Mouse (Mus musculus) midbrain, postnatal 0 days (tissue): ENCODE results near the gene Camk2n1. TPM values are rescaled to one million over a fixed set of nuclear protein-coding genes. Genes with fewer than 3 reads are reported as not detected.

Experiments
- ATAC-seq: fragments of 200-750 bp; cut with Nextera tagmentation; 2 replicates; pipeline ENCODE4 v1.8.0; 2017; ENCODE audit warnings: moderate number of reproducible peaks, mild to moderate bottlenecking, moderate TSS enrichment, moderate library complexity; ENCODE audit not compliant: low FRiP score
- DNase-seq: peaks from one replicate; pipeline ENCODE4 v3.0.0-alpha.2; 2015; ENCODE audit warnings: low spot score
- H3K27ac ChIP-seq: fragments of 300-500 bp; sonication (generic); 2 replicates; pipeline ENCODE4 v1.5.1; 2014; ENCODE audit warnings: low read depth, mild to moderate bottlenecking, low read length, mixed read lengths
- H3K27me3 ChIP-seq: fragments of 300-500 bp; sonication (generic); 2 replicates; pipeline ENCODE4 v1.6.1; 2014; ENCODE audit warnings: low read length, control low read depth, mixed read lengths; ENCODE audit not compliant: insufficient read depth
- H3K36me3 ChIP-seq: fragments of 300-500 bp; sonication (generic); 2 replicates; pipeline ENCODE4 v1.6.1; 2014; ENCODE audit warnings: low read length, control low read depth, mixed read lengths; ENCODE audit not compliant: insufficient read depth
- H3K4me1 ChIP-seq: fragments of 300-500 bp; sonication (generic); 2 replicates; pipeline ENCODE4 v1.6.1; 2014; ENCODE audit warnings: mild to moderate bottlenecking, control low read depth, antibody characterized with exemption, low read length, mixed read lengths; ENCODE audit not compliant: insufficient read depth
- H3K4me2 ChIP-seq: fragments of 300-500 bp; sonication (generic); 2 replicates; pipeline ENCODE4 v1.6.1; 2014; ENCODE audit warnings: low read depth, mild to moderate bottlenecking, low read length, mixed read lengths; ENCODE audit not compliant: poor library complexity, severe bottlenecking
- H3K4me3 ChIP-seq: fragments of 300-500 bp; sonication (generic); 2 replicates; pipeline ENCODE4 v1.5.1; 2014; ENCODE audit warnings: low read depth, mild to moderate bottlenecking, low read length, moderate library complexity
- H3K9ac ChIP-seq: fragments of 300-500 bp; sonication (generic); replicated peaks from 2 replicates; pipeline ENCODE4 v1.6.1; 2014; ENCODE audit warnings: mild to moderate bottlenecking, low read length, moderate library complexity, mixed read lengths; ENCODE audit not compliant: poor library complexity, severe bottlenecking
- H3K9me3 ChIP-seq: fragments of 300-500 bp; sonication (generic); 2 replicates; pipeline ENCODE4 v1.6.1; 2016; ENCODE audit warnings: low read length, control low read depth
- CTCF ChIP-seq: IDR thresholded peaks from 2 replicates; pipeline ENCODE4 v1.5.1; 2016; ENCODE audit warnings: antibody characterized with exemption, mild to moderate bottlenecking
- WGBS: fragments of 180-500 bp; shearing (Covaris S2); extraction: QIAGEN DNeasy Blood & Tissue Kit; methylation state at CpG from one replicate; pipeline ENCODE4 v1.1.7; 2014; 5-methylcytosine and 5-hydroxymethylcytosine counted together
- polyA plus RNA-seq: library from polyadenylated mRNA; unstranded; fragments of >200 nt; fragmentation: Nextera tagmentation; extraction: Ambion mirVana; gene quantifications from 2 replicates; pipeline ENCODE4 v1.2.1, GENCODE M21; 2015
- total RNA-seq: library from RNA; depleted of rRNA; stranded (reverse); fragments of >200 nt; gene quantifications from 2 replicates; pipeline ENCODE4 v1.2.3, GENCODE M21; 2014

Camk2n1 gene
- total and polyA plus RNA-seq, 2 experiments from 2014 or later = 29.2 to 50.9 TPM

DNA sequence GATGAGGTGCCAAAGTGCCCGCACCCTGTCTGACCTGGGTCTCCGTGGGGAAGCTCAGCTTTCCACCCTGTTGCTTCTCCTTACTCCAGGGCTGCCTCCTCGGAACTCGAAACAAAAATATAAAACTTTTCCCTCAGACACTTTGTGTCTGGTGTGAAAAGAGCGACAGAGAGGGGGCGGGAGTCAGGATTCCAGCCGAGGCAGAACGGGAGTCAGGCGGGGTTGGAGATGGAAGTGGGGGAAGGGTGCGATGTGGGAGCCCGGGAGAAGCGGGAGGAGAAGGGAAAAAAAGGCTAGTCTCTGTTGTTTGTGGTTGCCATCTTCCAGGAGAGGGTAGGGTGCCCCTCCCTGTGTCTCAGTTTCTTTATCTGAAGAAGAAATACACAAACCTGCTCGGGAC, 41.7 kb downstream of the Camk2n1 start:
- 9% methylated on average over 13 of the region's 13 CpGs for WGBS
- no peak for TF ChIP-seq CTCF
- Histone ChIP-seq H3K36me3 (no peaks in the 10 kb centered on the region), H3K4me3 (no peak overlapping the region), H3K4me2 (peak overlapping the region; percentile 24; the same call in 1 of the 2 replicates), H3K9me3 (no peaks in the 10 kb centered on the region; the same call in 1 of the 2 replicates), H3K27me3 (no peaks in the 10 kb centered on the region), H3K27ac (no peak overlapping the region), H3K9ac (no peak overlapping the region), H3K4me1 (peaks cover 29% of the 10 kb centered on the region)
- DNase-seq (no peak), ATAC-seq (no peak)

GRCm38 (mm10) chr4:138496746-138497520, 42.8 kb downstream of the Camk2n1 start:
- no peak overlapping the region for H3K4me3 ChIP-seq
- H3K27ac ChIP-seq = no peak overlapping the region
- H3K36me3 ChIP-seq = no peaks in the 10 kb centered on the region
- TF ChIP-seq CTCF = no peak
- no peak for DNase-seq
- H3K9ac ChIP-seq = no peak overlapping the region
- H3K9me3 ChIP-seq = no peaks in the 10 kb centered on the region; the same call in 1 of the 2 replicates
- no peak overlapping the region for H3K4me2 ChIP-seq
- H3K27me3 ChIP-seq = no peaks in the 10 kb centered on the region
- WGBS = 67% methylated on average over 20 of the region's 24 CpGs
- peaks cover 29% of the 10 kb centered on the region for H3K4me1 ChIP-seq
- ATAC-seq = no peak

DNA sequence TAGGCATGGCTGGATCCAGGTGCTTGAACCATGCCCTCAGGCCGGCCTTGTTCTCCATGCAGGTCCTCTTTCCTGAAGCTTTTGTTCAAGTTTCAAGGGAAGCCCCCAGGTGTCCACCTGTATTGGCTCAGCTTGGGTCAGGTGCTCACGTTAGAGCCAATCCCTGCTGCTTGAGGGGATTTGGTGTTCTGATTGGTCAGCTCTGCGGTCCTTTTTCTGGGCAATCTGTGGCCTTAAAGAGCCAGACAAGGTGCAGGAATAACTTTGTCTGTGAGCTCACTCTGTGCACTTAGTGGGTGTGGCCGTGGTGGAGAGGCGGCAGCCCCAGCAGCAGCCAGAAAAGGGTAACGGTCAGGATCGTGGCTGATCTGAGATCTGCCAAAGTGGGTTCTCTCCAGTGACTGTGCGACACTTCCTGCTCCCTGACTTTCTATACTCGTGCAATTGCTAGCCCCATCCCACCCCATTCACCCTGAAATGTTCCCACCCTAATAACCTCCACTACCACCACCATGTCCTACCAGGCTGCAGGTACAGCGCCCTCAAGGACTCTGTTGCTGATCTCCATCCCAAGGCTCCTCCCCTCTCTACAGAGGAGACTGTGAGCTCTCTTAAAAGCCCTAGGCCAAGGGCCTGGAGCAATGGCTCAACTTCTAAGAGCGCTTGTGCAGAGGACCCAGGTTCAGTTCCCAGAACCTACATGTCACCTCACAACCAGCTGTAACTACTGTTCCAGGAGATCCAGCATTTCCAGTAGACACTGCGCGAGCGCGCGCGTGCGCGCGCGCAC, 45.9 kb downstream of the Camk2n1 start:
- no peak overlapping the region for H3K9ac ChIP-seq
- DNase-seq (no peak), ATAC-seq (no peak)
- no peak for TF ChIP-seq CTCF
- no peaks in the 10 kb centered on the region; the same call in 1 of the 2 replicates for H3K9me3 ChIP-seq
- 87% methylated on average over 21 of the region's 21 CpGs for WGBS
- H3K27ac ChIP-seq = no peak overlapping the region
- no peaks in the 10 kb centered on the region for H3K36me3 ChIP-seq
- no peak overlapping the region for H3K4me2 ChIP-seq
- peaks cover 30% of the 10 kb centered on the region for H3K4me1 ChIP-seq
- no peaks in the 10 kb centered on the region for H3K27me3 ChIP-seq
- H3K4me3 ChIP-seq = no peak overlapping the region

- no peaks in the 10 kb centered on the region; the same call in 1 of the 2 replicates for H3K9me3 ChIP-seq
- no peak overlapping the region for H3K27ac ChIP-seq
- H3K4me3 ChIP-seq = no peak overlapping the region
- WGBS = 75% methylated on average over 5 of the region's 5 CpGs
- peaks cover 25% of the 10 kb centered on the region for H3K4me1 ChIP-seq
- H3K36me3 ChIP-seq = no peaks in the 10 kb centered on the region
- no peak for TF ChIP-seq CTCF
- ATAC-seq (no peak), DNase-seq (no peak)
- H3K4me2 ChIP-seq = no peak overlapping the region
- no peak overlapping the region for H3K9ac ChIP-seq
- H3K27me3 ChIP-seq = no peaks in the 10 kb centered on the region
Observed at GRCm38 (mm10) chr4:138501048-138501447, 46.9 kb downstream of the Camk2n1 start.

GRCm38 (mm10) chr4:138504632-138505101, 50.6 kb downstream of the Camk2n1 start:
- peak overlapping the region; percentile 78 for H3K27ac ChIP-seq
- H3K4me1 ChIP-seq = peaks cover 16% of the 10 kb centered on the region
- H3K36me3 ChIP-seq = no peaks in the 10 kb centered on the region
- WGBS = 2% methylated on average over 16 of the region's 16 CpGs
- no peak for TF ChIP-seq CTCF
- ATAC-seq (peak; percentile 80), DNase-seq (peak; percentile 91)
- peak overlapping the region; percentile 2; the same call in 1 of the 2 replicates for H3K4me3 ChIP-seq
- H3K4me2 ChIP-seq = peak overlapping the region; percentile 42
- H3K9me3 ChIP-seq = no peaks in the 10 kb centered on the region
- H3K9ac ChIP-seq = 0 out of 2 replicates have a peak overlapping the region, but pooled peaks have one; percentile 9
- no peaks in the 10 kb centered on the region for H3K27me3 ChIP-seq
